Mouse (Mus musculus) neural tube, embryonic 13.5 days (tissue): ENCODE measurements around the gene 2510002D24Rik. TPM values are rescaled to one million over a fixed set of nuclear protein-coding genes. Genes with fewer than 3 reads are reported as not detected.

ENCODE experiments used
- ATAC-seq: fragments of 200-750 bp; cut with Nextera tagmentation; 2 replicates; pipeline ENCODE4 v1.8.0; 2017; ENCODE audit warnings: low read depth, mild to moderate bottlenecking, moderate TSS enrichment, moderate library complexity
- H3K27ac ChIP-seq: fragments of 300-500 bp; sonication (generic); replicated peaks from 2 replicates; pipeline ENCODE4 v1.5.1; 2015; ENCODE audit warnings: moderate library complexity, mild to moderate bottlenecking, inconsistent platforms
- H3K27me3 ChIP-seq: fragments of 300-500 bp; sonication (generic); 2 replicates; pipeline ENCODE4 v1.6.1; 2015; ENCODE audit warnings: mild to moderate bottlenecking, inconsistent platforms
- H3K36me3 ChIP-seq: fragments of 300-500 bp; sonication (generic); 2 replicates; pipeline ENCODE4 v1.6.1; 2015; ENCODE audit warnings: mild to moderate bottlenecking, inconsistent platforms
- H3K4me1 ChIP-seq: fragments of 300-500 bp; sonication (generic); replicated peaks from 2 replicates; pipeline ENCODE4 v1.6.1; 2015; ENCODE audit warnings: inconsistent platforms
- H3K4me2 ChIP-seq: fragments of 300-500 bp; sonication (generic); 2 replicates; pipeline ENCODE4 v1.6.1; 2015; ENCODE audit warnings: inconsistent platforms, mild to moderate bottlenecking, moderate library complexity
- H3K4me3 ChIP-seq: fragments of 300-500 bp; sonication (generic); 2 replicates; pipeline ENCODE4 v1.5.1; 2015; ENCODE audit warnings: mild to moderate bottlenecking, inconsistent platforms
- H3K9ac ChIP-seq: fragments of 300-500 bp; sonication (generic); 2 replicates; pipeline ENCODE4 v1.6.1; 2015; ENCODE audit warnings: moderate library complexity, mild to moderate bottlenecking, inconsistent platforms
- H3K9me3 ChIP-seq: fragments of 300-500 bp; sonication (generic); 2 replicates; pipeline ENCODE4 v1.6.1; 2016; ENCODE audit warnings: inconsistent platforms
- WGBS: fragments of 180-500 bp; shearing (Covaris S2); methylation state at CpG from one replicate; pipeline ENCODE4 v1.1.7; 2015; 5-methylcytosine and 5-hydroxymethylcytosine counted together
- polyA plus RNA-seq: library from polyadenylated mRNA; unstranded; fragments of >200 nt; fragmentation: Nextera tagmentation; extraction: Ambion mirVana; gene quantifications from 2 replicates; pipeline ENCODE4 v1.2.1, GENCODE M21; 2015

The 2510002D24Rik gene
- polyA plus RNA-seq: 32.0 and 37.9 TPM in 2 replicates

DNA sequence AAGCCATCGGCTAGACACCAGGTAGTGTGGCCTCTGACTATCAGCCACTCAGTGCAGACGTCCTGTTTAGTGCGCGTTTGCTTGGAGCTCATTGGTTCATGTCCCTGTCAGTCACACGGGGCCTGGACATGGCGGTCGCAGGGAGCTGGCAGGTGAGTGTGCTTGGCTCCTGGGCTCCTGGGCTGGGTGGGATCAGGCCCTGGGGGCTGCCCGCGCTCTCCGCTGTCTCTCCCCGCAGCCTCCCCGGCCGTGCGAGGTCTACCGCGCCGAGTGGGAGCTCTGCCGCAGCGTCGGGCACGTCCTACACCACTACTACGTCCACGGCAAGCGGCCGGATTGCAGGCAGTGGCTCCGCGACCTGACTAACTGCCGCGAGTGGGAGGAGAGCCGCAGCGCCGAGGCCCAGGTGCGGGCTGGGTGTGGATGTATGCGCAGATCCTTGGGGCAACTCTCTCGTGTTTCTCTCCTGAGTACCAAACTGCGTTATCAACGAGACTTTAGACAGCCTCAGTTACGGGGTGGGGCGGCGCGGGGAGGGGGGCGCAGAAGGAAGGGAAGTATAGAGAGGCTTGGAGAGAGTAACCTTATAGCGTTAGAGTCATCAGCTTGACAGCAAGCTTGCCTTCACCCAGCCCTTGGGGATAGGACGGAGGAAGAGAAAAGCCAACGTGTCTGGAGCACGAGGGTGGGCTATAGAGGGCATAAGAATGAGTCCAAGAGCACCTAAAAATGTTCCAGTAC, at the start of gene 2510002D24Rik, which contains the start of gene Gm28539:
TSS of gene 2510002D24Rik (plus strand) at position 111 of the 741 bp plus-strand sequence.
TSS of gene Gm28539 (plus strand) at position 117 of the 741 bp plus-strand sequence.
- peak within 1 kb of the TSS; percentile 88 for H3K9ac ChIP-seq
- peaks cover 12% of the 10 kb centered on the region for H3K4me1 ChIP-seq
- H3K4me2 ChIP-seq: peak within 1 kb of the TSS; percentile 72
- H3K27ac ChIP-seq: peak within 1 kb of the TSS; percentile 72
- H3K4me3 ChIP-seq: peak within 1 kb of the TSS; percentile 80
- H3K36me3 ChIP-seq: peaks cover 48% of the 10 kb centered on the region
- no peaks in the 10 kb centered on the region for H3K9me3 ChIP-seq
- H3K27me3 ChIP-seq: no peaks in the 10 kb centered on the region
- 2% methylated on average over 46 of the region's 46 CpGs for WGBS
- ATAC-seq: peak; percentile 97

DNA sequence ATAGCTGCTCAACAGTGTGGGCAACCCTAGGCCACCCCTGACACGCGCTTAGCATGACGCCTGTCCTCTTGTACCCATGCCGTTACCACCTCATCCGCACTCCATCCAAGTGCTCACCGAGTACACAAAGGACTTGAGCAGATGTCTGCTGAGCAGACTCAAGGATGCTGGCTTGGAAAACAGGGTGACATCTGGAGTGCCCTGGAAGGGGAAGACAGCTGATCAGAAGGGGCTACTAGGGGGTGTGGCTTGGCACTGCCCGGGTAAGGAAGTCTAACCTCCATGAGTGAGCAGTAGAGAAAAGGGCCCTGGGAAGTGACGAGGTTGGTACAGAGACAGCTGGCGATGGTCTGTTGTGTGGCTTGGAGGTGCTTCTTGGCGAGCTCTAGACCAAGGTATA, 49.7 kb upstream of the 2510002D24Rik start:
- Histone ChIP-seq H3K27ac (no peak overlapping the region), H3K4me2 (no peak overlapping the region), H3K9me3 (no peaks in the 10 kb centered on the region), H3K9ac (no peak overlapping the region), H3K27me3 (no peaks in the 10 kb centered on the region), H3K4me3 (no peak overlapping the region), H3K36me3 (peaks cover 12% of the 10 kb centered on the region; the same call in 1 of the 2 replicates), H3K4me1 (no peaks in the 10 kb centered on the region)
- WGBS: 93% methylated on average over 10 of the region's 10 CpGs
- no peak for ATAC-seq

DNA sequence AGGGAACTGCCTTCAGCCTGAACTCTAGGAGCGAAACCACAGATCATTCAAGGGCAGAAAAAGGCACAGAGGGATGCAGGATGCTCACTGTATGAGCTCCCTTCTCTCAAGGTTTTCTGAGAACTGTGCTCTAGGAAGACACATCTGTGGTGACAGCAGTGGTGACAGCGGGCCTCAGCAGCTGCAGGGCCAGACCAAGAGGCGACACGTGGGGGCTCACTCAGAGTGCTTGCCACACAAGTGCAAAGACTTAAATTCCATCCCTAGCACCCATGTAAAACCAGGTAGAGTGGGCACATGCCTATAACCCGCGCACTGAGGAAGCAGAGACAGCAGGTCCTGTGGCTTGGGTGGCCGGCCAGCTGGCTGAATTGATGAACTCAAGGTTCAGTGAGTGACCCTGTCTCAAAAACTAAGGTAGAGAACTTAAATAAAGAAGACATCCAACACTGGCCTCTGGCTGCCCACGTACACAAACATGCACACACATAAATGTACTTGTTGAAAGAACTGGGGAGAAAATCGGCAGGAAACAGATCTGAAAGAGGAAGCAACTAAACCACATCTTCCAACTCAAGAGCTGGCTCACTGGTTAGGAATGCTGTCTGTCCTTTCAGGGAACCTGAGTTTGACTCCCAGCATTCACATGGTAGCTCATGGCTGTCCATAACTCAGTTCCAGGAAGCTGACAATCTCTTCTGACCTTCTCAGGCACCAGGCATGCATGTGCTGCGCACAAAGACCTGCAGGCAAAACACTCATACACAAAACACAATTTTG, 47.6 kb upstream of the 2510002D24Rik start:
- Histone ChIP-seq H3K9me3 (no peaks in the 10 kb centered on the region), H3K36me3 (peaks cover 12% of the 10 kb centered on the region; the same call in 1 of the 2 replicates), H3K27me3 (no peaks in the 10 kb centered on the region), H3K4me3 (no peak overlapping the region), H3K9ac (no peak overlapping the region), H3K4me1 (no peaks in the 10 kb centered on the region), H3K4me2 (no peak overlapping the region), H3K27ac (no peak overlapping the region)
- 91% methylated on average over 10 of the region's 10 CpGs for WGBS
- no peak for ATAC-seq

DNA sequence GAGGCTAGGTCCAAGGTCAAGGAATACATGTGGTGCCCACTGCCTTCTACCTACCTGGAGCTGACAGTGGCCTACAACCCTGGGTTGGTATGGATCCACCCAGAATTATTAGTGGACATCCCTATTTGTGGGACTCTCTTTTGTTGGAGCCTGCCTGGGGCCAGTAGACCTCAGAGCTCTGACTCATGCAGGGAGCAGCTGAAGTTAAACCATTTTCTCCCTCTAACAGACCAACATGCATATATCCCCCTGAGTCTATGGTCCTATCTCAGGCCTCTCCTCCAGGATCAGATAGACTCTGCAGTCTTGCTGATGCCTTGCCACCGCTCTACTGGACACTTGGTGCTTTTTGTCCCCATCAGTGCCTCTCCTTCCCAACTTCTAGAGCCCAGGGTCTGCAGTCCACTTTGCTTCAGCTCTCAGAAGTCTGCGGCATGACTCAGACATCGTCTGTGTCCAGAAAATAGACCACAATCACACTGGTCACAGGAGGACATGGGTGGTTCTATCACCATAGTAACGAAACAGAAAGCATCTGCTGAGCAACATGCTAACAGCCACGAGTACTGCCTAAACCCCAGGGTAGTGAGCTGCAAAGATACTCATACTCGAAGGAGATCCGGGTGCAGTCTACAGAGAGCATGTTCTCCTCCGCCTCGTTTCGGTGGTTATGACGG, 41.0 kb upstream of the 2510002D24Rik start:
- 0 out of 2 replicates have a peak, but pooled peaks cover 4% of the 10 kb centered on the region for H3K36me3 ChIP-seq
- ATAC-seq: no peak
- WGBS: 89% methylated on average over 11 of the region's 11 CpGs

DNA sequence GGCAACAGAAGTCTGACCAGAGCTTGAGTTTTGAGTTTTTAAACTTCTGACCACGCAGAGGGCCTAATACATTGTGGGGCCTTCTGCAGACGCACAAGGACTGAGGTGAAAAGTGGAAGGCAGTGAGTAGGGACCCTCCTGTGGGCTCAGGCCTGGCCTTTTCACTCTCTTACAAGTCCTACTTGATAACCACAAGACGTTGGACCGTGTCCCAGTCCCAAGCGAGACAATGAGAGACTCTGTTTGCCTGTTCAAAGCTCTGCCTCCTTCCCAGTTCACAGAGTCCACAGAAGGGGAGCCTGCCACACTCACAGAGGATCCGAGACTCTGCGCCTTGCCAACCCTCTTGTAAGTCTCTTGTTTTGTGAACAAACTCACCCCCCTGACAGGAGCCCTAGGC, 39.7 kb upstream of the 2510002D24Rik start:
- Histone ChIP-seq H3K4me1 (no peaks in the 10 kb centered on the region), H3K4me3 (no peak overlapping the region), H3K9me3 (no peaks in the 10 kb centered on the region), H3K27me3 (no peaks in the 10 kb centered on the region), H3K36me3 (0 out of 2 replicates have a peak, but pooled peaks cover 10% of the 10 kb centered on the region), H3K9ac (no peak overlapping the region; the same call in 1 of the 2 replicates), H3K27ac (no peak overlapping the region), H3K4me2 (no peak overlapping the region)
- WGBS: 86% methylated on average over 7 of the region's 7 CpGs
- no peak for ATAC-seq

More for the DNA sequence above, 41.0 kb upstream of the 2510002D24Rik start:
- Histone ChIP-seq H3K9ac (no peak overlapping the region), H3K4me1 (no peaks in the 10 kb centered on the region), H3K4me3 (no peak overlapping the region), H3K4me2 (no peak overlapping the region), H3K27me3 (no peaks in the 10 kb centered on the region), H3K9me3 (no peaks in the 10 kb centered on the region), H3K27ac (no peak overlapping the region)

DNA sequence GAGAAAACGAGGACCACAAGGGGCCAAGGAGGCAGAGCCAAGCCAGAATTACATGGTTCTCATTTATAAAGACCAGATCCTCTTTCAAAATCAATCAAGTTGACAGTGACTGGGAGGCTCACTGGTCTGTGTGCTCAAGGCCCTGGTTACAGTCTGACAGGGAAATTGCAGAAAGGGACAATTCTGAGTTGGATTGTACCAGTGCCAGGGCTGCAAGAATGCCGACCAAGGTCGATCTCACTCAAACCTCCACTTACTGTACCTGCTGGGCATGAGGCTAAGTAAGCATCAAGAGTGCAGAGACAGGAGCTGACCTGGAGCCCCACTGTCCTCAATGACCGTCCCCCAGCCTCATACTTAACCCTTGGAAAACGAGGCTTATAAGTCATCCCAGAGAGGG, 38.2 kb upstream of the 2510002D24Rik start:
- Histone ChIP-seq H3K36me3 (0 out of 2 replicates have a peak, but pooled peaks cover 10% of the 10 kb centered on the region), H3K27me3 (no peaks in the 10 kb centered on the region), H3K4me1 (no peaks in the 10 kb centered on the region), H3K4me2 (no peak overlapping the region), H3K27ac (no peak overlapping the region), H3K9me3 (no peaks in the 10 kb centered on the region), H3K9ac (no peak overlapping the region), H3K4me3 (no peak overlapping the region)
- WGBS: 88% methylated on average over 5 of the region's 5 CpGs
- no peak for ATAC-seq

DNA sequence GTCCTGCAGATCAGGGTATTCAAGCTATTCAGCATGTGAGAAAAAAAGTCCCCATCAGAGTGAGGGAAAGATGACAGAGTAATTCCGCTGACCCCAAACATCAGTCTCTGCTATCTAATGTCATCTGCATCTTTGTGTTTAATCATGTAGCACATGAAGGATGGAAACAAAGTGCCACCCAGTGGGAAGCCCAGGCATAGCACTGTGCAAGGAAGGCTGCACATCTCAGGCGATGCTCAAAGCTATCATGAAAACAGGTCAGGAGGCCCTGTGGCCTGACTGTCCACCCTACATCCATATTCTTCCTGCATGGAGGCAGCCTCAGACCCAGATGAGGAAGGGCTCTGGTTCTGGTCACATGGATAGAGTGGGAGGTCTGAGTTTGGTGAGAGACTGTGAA, 37.5 kb upstream of the 2510002D24Rik start:
- H3K9me3 ChIP-seq: no peaks in the 10 kb centered on the region
- H3K4me3 ChIP-seq: no peak overlapping the region
- peak; percentile 80; the same call in 1 of the 2 replicates for ATAC-seq
- H3K27me3 ChIP-seq: no peaks in the 10 kb centered on the region
- no peak overlapping the region for H3K9ac ChIP-seq
- no peak overlapping the region for H3K27ac ChIP-seq
- H3K4me2 ChIP-seq: no peak overlapping the region
- 70% methylated on average over 2 of the region's 2 CpGs for WGBS
- no peaks in the 10 kb centered on the region for H3K4me1 ChIP-seq
- 0 out of 2 replicates have a peak, but pooled peaks cover 10% of the 10 kb centered on the region for H3K36me3 ChIP-seq

DNA sequence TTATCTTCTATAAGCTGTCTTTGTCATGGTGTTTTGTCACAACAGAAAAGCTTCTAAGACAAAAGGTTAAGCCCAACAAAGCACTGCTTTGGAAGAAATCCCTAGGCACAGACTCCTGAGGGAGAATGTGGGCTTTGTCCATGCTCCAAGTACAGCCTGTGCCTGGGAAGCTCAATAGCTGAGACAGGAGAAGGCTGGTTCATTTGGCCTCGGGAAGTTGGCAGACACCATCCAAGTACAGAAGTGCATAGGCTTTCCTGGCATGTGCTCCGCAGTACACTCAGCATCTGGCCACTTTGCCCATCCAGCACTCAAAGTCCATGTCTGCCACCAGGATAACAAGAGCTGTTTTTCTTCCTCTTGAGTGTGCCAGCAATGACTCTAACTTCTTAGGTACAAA, 30.6 kb upstream of the 2510002D24Rik start:
- Histone ChIP-seq H3K36me3 (peaks cover 25% of the 10 kb centered on the region), H3K9ac (no peak overlapping the region), H3K4me3 (no peak overlapping the region), H3K4me1 (peaks cover 2% of the 10 kb centered on the region), H3K4me2 (no peak overlapping the region), H3K27me3 (no peaks in the 10 kb centered on the region), H3K27ac (no peak overlapping the region), H3K9me3 (no peaks in the 10 kb centered on the region)
- no peak for ATAC-seq
- WGBS: 96% methylated on average over 2 of the region's 2 CpGs

- H3K9me3 ChIP-seq: no peaks in the 10 kb centered on the region
- no peaks in the 10 kb centered on the region for H3K27me3 ChIP-seq
- H3K36me3 ChIP-seq: peaks cover 23% of the 10 kb centered on the region
- no peak overlapping the region for H3K4me2 ChIP-seq
- H3K4me1 ChIP-seq: peaks cover 22% of the 10 kb centered on the region
- 96% methylated on average over 5 of the region's 5 CpGs for WGBS
- no peak overlapping the region for H3K9ac ChIP-seq
- H3K4me3 ChIP-seq: no peak overlapping the region
- no peak overlapping the region for H3K27ac ChIP-seq
- no peak for ATAC-seq
Observed at GRCm38 (mm10) chr16:18809001-18809400, 27.4 kb upstream of the 2510002D24Rik start.

GRCm38 (mm10) chr16:18811032-18811431, 25.3 kb upstream of the 2510002D24Rik start:
- Histone ChIP-seq H3K36me3 (peaks cover 27% of the 10 kb centered on the region), H3K9ac (peak overlapping the region; percentile 63), H3K4me2 (peak overlapping the region; percentile 75), H3K9me3 (no peaks in the 10 kb centered on the region), H3K27ac (no peak overlapping the region), H3K4me3 (peak overlapping the region; percentile 90), H3K4me1 (peaks cover 26% of the 10 kb centered on the region), H3K27me3 (no peaks in the 10 kb centered on the region)
- 8% methylated on average over 5 of the region's 5 CpGs for whole genome bisulfite sequencing
- ATAC-seq: no peak; the same call in none of the 2 replicates

GRCm38 (mm10) chr16:18811468-18812384, 24.7 kb upstream of the 2510002D24Rik start, which contains the start of the genes Ufd1 and Cdc45:
TSS of gene Ufd1 (plus strand) at chr16:18811779.
TSS of gene Cdc45 (minus strand) at chr16:18811987.
- Histone ChIP-seq H3K9ac (peak within 1 kb of the TSS; percentile 84), H3K4me2 (peak within 1 kb of the TSS; percentile 85), H3K4me3 (peak within 1 kb of the TSS; percentile 90), H3K27me3 (no peaks in the 10 kb centered on the region), H3K36me3 (peaks cover 29% of the 10 kb centered on the region), H3K4me1 (peaks cover 26% of the 10 kb centered on the region), H3K9me3 (no peaks in the 10 kb centered on the region), H3K27ac (peak within 1 kb of the TSS; percentile 64)
- ATAC-seq: peak; percentile 97
- WGBS: 2% methylated on average over 42 of the region's 42 CpGs
